Mouse (Mus musculus): ENCODE results near the gene Ifnab. TPM values are rescaled to one million over a fixed set of nuclear protein-coding genes. Genes with fewer than 3 reads are reported as not detected.

The Ifnab gene
- total and polyA plus RNA-seq, 3 experiments: not detected

GRCm38 (mm10) chr4:88692537-88692936 is 1.4 kb upstream of the Ifnab start:
- no peaks in the 10 kb centered on the region for H3K9me3 ChIP-seq (replicated peaks; ENCODE audit: low read length)
- in situ Hi-C loops (cut with MboI; ENCODE audit: low pct_ligation_motif_present, low pct_unique_long_range_greater_than_20kb, low sequenced_read_pairs): no loop called here
- peaks cover 0 to 5% of the 10 kb centered on the region in 2 experiments; a peak in 2 of 4 replicates for H3K4me1 ChIP-seq (ENCODE audit: control insufficient read depth in 1 of 2, insufficient read depth in 2 of 2)
- H3K79me2 ChIP-seq (replicated peaks; ENCODE audit: control insufficient read depth, extremely low read depth, insufficient read depth, poor library complexity, severe bottlenecking): no peaks in the 10 kb centered on the region
- no peak overlapping the region for H3K9ac ChIP-seq (ENCODE audit: insufficient read depth, low read depth)
- peaks cover 12% of the 10 kb centered on the region for H3K27me3 ChIP-seq (replicated peaks)
- TF ChIP-seq UBTF (IDR thresholded peaks at IDR 0.05; ENCODE audit: low read depth, low read length) (no peak), PAX5 (IDR thresholded peaks at IDR 0.05; ENCODE audit: low read length) (no peak)
- H3K36me3 ChIP-seq (replicated peaks in 1 of 2; ENCODE audit: control insufficient read depth in 1 of 2, insufficient read depth in 1 of 2, low read length in 1 of 2): no peaks in the 10 kb centered on the region
- no peak overlapping the region for H3K4me2 ChIP-seq (ENCODE audit: insufficient read depth, low read depth, poor library complexity, severe bottlenecking)
- no peak overlapping the region for H3K4me3 ChIP-seq (replicated peaks in 1 of 3; ENCODE audit: low read depth in 2 of 3, low read length in 2 of 3, poor library complexity in 1 of 3)
- dilution Hi-C loops (cut with MboI; ENCODE audit: extremely low pct_ligation_motif_present, extremely low pct_unique_long_range_greater_than_20kb, low sequenced_read_pairs): no loop called here
- DNase-seq (ENCODE audit: extremely low read depth): no peak
- no peak overlapping the region for H3K27ac ChIP-seq (ENCODE audit: insufficient read depth, low read depth)

- Histone ChIP-seq H3K4me1 (ENCODE audit: control insufficient read depth in 1 of 2, insufficient read depth in 2 of 2) (peaks cover 0 to 8% of the 10 kb centered on the region in 2 experiments; a peak in 1 of 4 replicates), H3K36me3 (replicated peaks in 1 of 2; ENCODE audit: control insufficient read depth in 1 of 2, insufficient read depth in 1 of 2, low read length in 1 of 2) (no peaks in the 10 kb centered on the region), H3K27me3 (replicated peaks) (peaks cover 4% of the 10 kb centered on the region), H3K4me2 (ENCODE audit: insufficient read depth, low read depth, poor library complexity, severe bottlenecking) (no peak within 1 kb of the TSS), H3K9me3 (replicated peaks; ENCODE audit: low read length) (no peaks in the 10 kb centered on the region), H3K9ac (ENCODE audit: insufficient read depth, low read depth) (no peak within 1 kb of the TSS), H3K27ac (ENCODE audit: insufficient read depth, low read depth) (no peak within 1 kb of the TSS), H3K4me3 (replicated peaks in 1 of 3; ENCODE audit: low read depth in 2 of 3, low read length in 2 of 3, poor library complexity in 1 of 3) (no peak within 1 kb of the TSS), H3K79me2 (replicated peaks; ENCODE audit: control insufficient read depth, extremely low read depth, insufficient read depth, poor library complexity, severe bottlenecking) (no peaks in the 10 kb centered on the region)
- TF ChIP-seq USF2 (conservative IDR thresholded peaks at IDR 0.05; ENCODE audit: low read depth, low read length) (no peak), ELF1 (IDR thresholded peaks at IDR 0.05; ENCODE audit: low read depth, low read length) (no peak), ZNF384 (IDR thresholded peaks at IDR 0.05; ENCODE audit: low read depth, low read length) (no peak), POLR2AphosphoS2 (IDR thresholded peaks at IDR 0.05; ENCODE audit: low read depth, low read length) (no peak), JUND (conservative IDR thresholded peaks at IDR 0.05; ENCODE audit: low read depth, low read length) (no peak), MAX (IDR thresholded peaks at IDR 0.05; ENCODE audit: low read length) (no peak)
- dilution Hi-C loops (cut with MboI; ENCODE audit: extremely low pct_ligation_motif_present, extremely low pct_unique_long_range_greater_than_20kb, low sequenced_read_pairs) (no loop called here), in situ Hi-C loops (cut with MboI; ENCODE audit: low pct_ligation_motif_present, low pct_unique_long_range_greater_than_20kb, low sequenced_read_pairs) (no loop called here)
- no peak for DNase-seq (ENCODE audit: extremely low read depth)
Observed at GRCm38 (mm10) chr4:88683812-88684211, 7.3 kb downstream of the Ifnab start, which contains the start of gene Ifna2. TSS of gene Ifna2 (minus strand) at chr4:88683912.

- DNase-seq (ENCODE audit: extremely low read depth): no peak
- Histone ChIP-seq H3K4me1 (ENCODE audit: control insufficient read depth in 1 of 2, insufficient read depth in 2 of 2) (peaks cover 0 to 8% of the 10 kb centered on the region in 2 experiments; a peak in 1 of 4 replicates), H3K9me3 (replicated peaks; ENCODE audit: low read length) (no peaks in the 10 kb centered on the region), H3K4me3 (replicated peaks in 1 of 3; ENCODE audit: low read depth in 2 of 3, low read length in 2 of 3, poor library complexity in 1 of 3) (no peak overlapping the region), H3K4me2 (ENCODE audit: insufficient read depth, low read depth, poor library complexity, severe bottlenecking) (peak overlapping the region; percentile 78), H3K27ac (ENCODE audit: insufficient read depth, low read depth) (no peak overlapping the region), H3K36me3 (replicated peaks in 1 of 2; ENCODE audit: control insufficient read depth in 1 of 2, insufficient read depth in 1 of 2, low read length in 1 of 2) (no peaks in the 10 kb centered on the region), H3K27me3 (replicated peaks) (no peaks in the 10 kb centered on the region), H3K9ac (ENCODE audit: insufficient read depth, low read depth) (no peak overlapping the region), H3K79me2 (replicated peaks; ENCODE audit: control insufficient read depth, extremely low read depth, insufficient read depth, poor library complexity, severe bottlenecking) (no peaks in the 10 kb centered on the region)
- no peak for TF ChIP-seq TBP (conservative IDR thresholded peaks at IDR 0.05; ENCODE audit: low read depth, low read length)
- TF ChIP-seq POLR2A (IDR thresholded peaks at IDR 0.05; ENCODE audit: low read depth, low read length): no peak
- no peak for TF ChIP-seq SMC3 (IDR thresholded peaks at IDR 0.05; ENCODE audit: low read depth, low read length)
- TF ChIP-seq MXI1 (IDR thresholded peaks at IDR 0.05; ENCODE audit: low read depth, low read length): no peak
- no peak for TF ChIP-seq CTCF (conservative IDR thresholded peaks at IDR 0.05 in 1 of 2, IDR thresholded peaks at IDR 0.05 in 1 of 2; ENCODE audit: low read depth in 2 of 2, low read length in 2 of 2)
- no peak for TF ChIP-seq NELFE (IDR thresholded peaks at IDR 0.05; ENCODE audit: low read depth, low read length)
- no peak for TF ChIP-seq CHD2 (IDR thresholded peaks at IDR 0.05; ENCODE audit: low read length)
- in situ Hi-C loops (cut with MboI; ENCODE audit: low pct_ligation_motif_present, low pct_unique_long_range_greater_than_20kb, low sequenced_read_pairs) (no loop called here), dilution Hi-C loops (cut with MboI; ENCODE audit: extremely low pct_ligation_motif_present, extremely low pct_unique_long_range_greater_than_20kb, low sequenced_read_pairs) (no loop called here)
Observed at GRCm38 (mm10) chr4:88681353-88681752, 9.8 kb downstream of the Ifnab start.

Measured in CH12.LX (cell line).